ENCODE assay signal across 7 mouse cellular contexts in genomic region chr4:133107788-133108281, GRCm38 (mm10). TPM values are rescaled to one million over a fixed set of nuclear protein-coding genes. Genes with fewer than 3 reads are reported as not detected.
DNase-seq lines count a peak whose midpoint lies in the region; ATAC-seq and TF ChIP-seq lines count a peak whose summit lies in the region.

No protein-coding gene starts in this region.

- 0 out of 2 replicates have a peak overlapping the region, but pooled peaks have one; percentile 19 for H3K27ac ChIP-seq in midbrain, postnatal 0 days (ENCODE audit: low read depth, low read length)
- no peak overlapping the region for H3K27ac ChIP-seq in midbrain, embryonic 11.5 days (ENCODE audit: low read depth, low read length)
- peak overlapping the region; percentile 74 for H3K27ac ChIP-seq in heart, embryonic 13.5 days (replicated peaks)
- peak overlapping the region; percentile 72 for H3K27ac ChIP-seq in lung, embryonic 15.5 days

- H3K9me3 ChIP-seq in midbrain, postnatal 0 days (ENCODE audit: low read length): no peaks in the 10 kb centered on the region
- no peaks in the 10 kb centered on the region for H3K9me3 ChIP-seq in midbrain, embryonic 11.5 days (ENCODE audit: control insufficient read depth, low read length)
- H3K9me3 ChIP-seq in heart, embryonic 13.5 days: no peaks in the 10 kb centered on the region
- no peaks in the 10 kb centered on the region for H3K9me3 ChIP-seq in lung, embryonic 15.5 days

- no peaks in the 10 kb centered on the region for H3K36me3 ChIP-seq in midbrain, postnatal 0 days (ENCODE audit: insufficient read depth, low read length)
- H3K36me3 ChIP-seq in midbrain, embryonic 11.5 days (ENCODE audit: control insufficient read depth, insufficient read depth, low read length): no peaks in the 10 kb centered on the region
- H3K36me3 ChIP-seq in heart, embryonic 13.5 days: peaks cover 17% of the 10 kb centered on the region; the same call in 1 of the 2 replicates
- no peaks in the 10 kb centered on the region for H3K36me3 ChIP-seq in lung, embryonic 15.5 days

- no peak for DNase-seq in midbrain, postnatal 0 days (ENCODE audit: low spot score)
- no peak for DNase-seq in midbrain, embryonic 11.5 days (ENCODE audit: low spot score, missing footprints)
- DNase-seq in c-Kit-positive CD71-positive TER-119-negative erythroid progenitor cells, embryonic 14.5 days (ENCODE audit: low read depth): peak; percentile 17
- no peak for DNase-seq in frontal cortex, postnatal 14 days (ENCODE audit: low spot score in 2 of 2)
- DNase-seq in right cerebral cortex, postnatal 14 days: no peak

- H3K27me3 ChIP-seq in midbrain, postnatal 0 days (ENCODE audit: insufficient read depth, low read length): no peaks in the 10 kb centered on the region
- no peaks in the 10 kb centered on the region for H3K27me3 ChIP-seq in midbrain, embryonic 11.5 days (ENCODE audit: control insufficient read depth, insufficient read depth, low read length)
- no peaks in the 10 kb centered on the region for H3K27me3 ChIP-seq in heart, embryonic 13.5 days (replicated peaks)
- H3K27me3 ChIP-seq in lung, embryonic 15.5 days: no peaks in the 10 kb centered on the region

- no peak overlapping the region for H3K4me3 ChIP-seq in midbrain, postnatal 0 days (ENCODE audit: low read depth, low read length)
- no peak overlapping the region for H3K4me3 ChIP-seq in midbrain, embryonic 11.5 days (ENCODE audit: low read depth, low read length)
- no peak overlapping the region for H3K4me3 ChIP-seq in heart, embryonic 13.5 days
- no peak overlapping the region for H3K4me3 ChIP-seq in lung, embryonic 15.5 days

- no peak overlapping the region for H3K4me2 ChIP-seq in midbrain, postnatal 0 days (ENCODE audit: low read depth, low read length, poor library complexity, severe bottlenecking)
- no peak overlapping the region for H3K4me2 ChIP-seq in midbrain, embryonic 11.5 days
- no peak overlapping the region for H3K4me2 ChIP-seq in heart, embryonic 13.5 days
- no peak overlapping the region for H3K4me2 ChIP-seq in lung, embryonic 15.5 days

- peak; percentile 11; the same call in 1 of the 2 replicates for TF ChIP-seq CTCF in midbrain, postnatal 0 days (IDR thresholded peaks at IDR 0.05)

- no peaks in the 10 kb centered on the region for H3K4me1 ChIP-seq in midbrain, postnatal 0 days (ENCODE audit: insufficient read depth, low read length)
- peaks cover 2% of the 10 kb centered on the region; the same call in 1 of the 2 replicates for H3K4me1 ChIP-seq in midbrain, embryonic 11.5 days (ENCODE audit: control insufficient read depth, insufficient read depth, low read length)
- H3K4me1 ChIP-seq in heart, embryonic 13.5 days: peaks cover 41% of the 10 kb centered on the region
- peaks cover 42% of the 10 kb centered on the region for H3K4me1 ChIP-seq in lung, embryonic 15.5 days

- no peak overlapping the region for H3K9ac ChIP-seq in midbrain, postnatal 0 days (replicated peaks; ENCODE audit: low read length, poor library complexity, severe bottlenecking)
- no peak overlapping the region for H3K9ac ChIP-seq in midbrain, embryonic 11.5 days (ENCODE audit: low read length)
- peak overlapping the region; percentile 50; the same call in 1 of the 2 replicates for H3K9ac ChIP-seq in heart, embryonic 13.5 days
- H3K9ac ChIP-seq in lung, embryonic 15.5 days: no peak overlapping the region

- 60% methylated on average over 13 of the region's 13 CpGs for WGBS in midbrain, postnatal 0 days
- WGBS in midbrain, embryonic 11.5 days: 58% methylated on average over 13 of the region's 13 CpGs
- 27% methylated on average over 13 of the region's 13 CpGs for WGBS in heart, embryonic 13.5 days
- WGBS in lung, embryonic 15.5 days: 28% methylated on average over 13 of the region's 13 CpGs

- no peak for ATAC-seq in midbrain, postnatal 0 days (ENCODE audit: low FRiP score)
- no peak for ATAC-seq in midbrain, embryonic 11.5 days (ENCODE audit: low FRiP score)
- ATAC-seq in heart, embryonic 13.5 days (ENCODE audit: extremely low read depth, insufficient number of reproducible peaks, low FRiP score, low TSS enrichment): no peak
- peak; percentile 19; the same call in 1 of the 2 replicates for ATAC-seq in lung, embryonic 15.5 days (ENCODE audit: borderline replicate concordance, extremely low read depth, low FRiP score, low TSS enrichment)

RNA-seq across cellular contexts. Expression of gene Wasf2, which starts 22.5 kb away (rescaled TPM):
- total RNA-seq in midbrain, postnatal 0 days (2014; rRNA removed): 18.3 and 19.6 TPM in 2 replicates
- 19.1 and 26.0 TPM in 2 replicates for polyA plus RNA-seq in midbrain, postnatal 0 days (2015; fragmentation: Nextera tagmentation; extraction: Ambion mirVana)
- 38.3 and 40.1 TPM in 2 replicates for polyA plus RNA-seq in midbrain, embryonic 11.5 days (2014; fragmentation: Nextera tagmentation; extraction: Ambion mirVana)
- 64.6 and 72.7 TPM in 2 replicates for polyA plus RNA-seq in heart, embryonic 13.5 days (2015; fragmentation: Nextera tagmentation; extraction: Ambion mirVana)
- polyA plus RNA-seq in lung, embryonic 15.5 days (2015; fragmentation: Nextera tagmentation; extraction: Ambion mirVana): 120 and 136 TPM in 2 replicates
